Mouse (Mus musculus): ENCODE results near the gene Wdr72. TPM values are rescaled to one million over a fixed set of nuclear protein-coding genes. Genes with fewer than 3 reads are reported as not detected.

The Wdr72 gene
- total RNA-seq, 2 experiments from 2014 or later, result 0.09 to 0.14 TPM

- no peak for DNase-seq
Measured at GRCm38 (mm10) chr9:74248084-74248483, 137.9 kb downstream of the Wdr72 start.

- no peak for DNase-seq
Measured at GRCm38 (mm10) chr9:74249486-74249885, 139.3 kb downstream of the Wdr72 start.

GRCm38 (mm10) chr9:74250522-74250921, 140.4 kb downstream of the Wdr72 start:
- DNase-seq, result no peak

GRCm38 (mm10) chr9:74258389-74258788, 148.2 kb downstream of the Wdr72 start:
- no peak for DNase-seq

- DNase-seq, result no peak
Measured at GRCm38 (mm10) chr9:74277752-74278385, 167.7 kb downstream of the Wdr72 start.

- DNase-seq, result no peak
Measured at GRCm38 (mm10) chr9:74282072-74282471, 171.9 kb downstream of the Wdr72 start.

GRCm38 (mm10) chr9:74286210-74286609, 176.1 kb downstream of the Wdr72 start:
- no peak for DNase-seq

GRCm38 (mm10) chr9:74294479-74294878, 184.3 kb downstream of the Wdr72 start:
- no peak for DNase-seq

GRCm38 (mm10) chr9:74318771-74319170, 208.6 kb downstream of the Wdr72 start:
- DNase-seq, result no peak

GRCm38 (mm10) chr9:74324089-74324924, 214.2 kb downstream of the Wdr72 start:
- no peak for DNase-seq

GRCm38 (mm10) chr9:74324925-74325295, 214.8 kb downstream of the Wdr72 start:
- no peak for DNase-seq

GRCm38 (mm10) chr9:74325981-74326380, 215.8 kb downstream of the Wdr72 start:
- no peak for DNase-seq

- no peak for DNase-seq
Measured at GRCm38 (mm10) chr9:74328821-74329220, 218.7 kb downstream of the Wdr72 start.

- no peak for DNase-seq
Measured at GRCm38 (mm10) chr9:74330706-74331495, 220.7 kb downstream of the Wdr72 start.

GRCm38 (mm10) chr9:74332321-74332720, 222.2 kb downstream of the Wdr72 start:
- no peak for DNase-seq

Other genes with a start within 250 kb of the Wdr72 start
- under 1 TPM; 0.54 to 0.56 TPM for gene Unc13c, start 141.4 kb upstream of the Wdr72 start, total RNA-seq (2021)

Data from gastrocnemius, postnatal 10 days (tissue).